Mouse (Mus musculus) heart, embryonic 12.5 days (tissue): ENCODE measurements around the gene Arl5a. TPM values are rescaled to one million over a fixed set of nuclear protein-coding genes. Genes with fewer than 3 reads are reported as not detected.

Experiments
- ATAC-seq: fragments of 200-750 bp; cut with Nextera tagmentation; 2 replicates; pipeline ENCODE4 v1.8.0; 2017; ENCODE audit warnings: moderate TSS enrichment, moderate library complexity; ENCODE audit not compliant: insufficient number of reproducible peaks, low FRiP score
- H3K27ac ChIP-seq: fragments of 300-500 bp; sonication (generic); 2 replicates; pipeline ENCODE4 v1.5.1; 2016; ENCODE audit warnings: mild to moderate bottlenecking, moderate library complexity; ENCODE audit not compliant: poor library complexity, severe bottlenecking
- H3K27me3 ChIP-seq: fragments of 300-500 bp; sonication (generic); replicated peaks from 2 replicates; pipeline ENCODE4 v1.6.1; 2016; ENCODE audit warnings: mild to moderate bottlenecking, moderate library complexity
- H3K36me3 ChIP-seq: fragments of 300-500 bp; sonication (generic); 2 replicates; pipeline ENCODE4 v1.6.1; 2016; ENCODE audit warnings: mild to moderate bottlenecking, moderate library complexity
- H3K4me1 ChIP-seq: fragments of 300-500 bp; sonication (generic); replicated peaks from 2 replicates; pipeline ENCODE4 v1.6.1; 2016; ENCODE audit warnings: mild to moderate bottlenecking
- H3K4me2 ChIP-seq: fragments of 300-500 bp; sonication (generic); 2 replicates; pipeline ENCODE4 v1.6.1; 2016; ENCODE audit warnings: mild to moderate bottlenecking, moderate library complexity
- H3K4me3 ChIP-seq: fragments of 300-500 bp; sonication (generic); 2 replicates; pipeline ENCODE4 v1.5.1; 2016; ENCODE audit warnings: mild to moderate bottlenecking
- H3K9ac ChIP-seq: fragments of 300-500 bp; sonication (generic); 2 replicates; pipeline ENCODE4 v1.6.1; 2016; ENCODE audit warnings: mild to moderate bottlenecking, moderate library complexity
- H3K9me3 ChIP-seq: fragments of 300-500 bp; sonication (generic); replicated peaks from 2 replicates; pipeline ENCODE4 v1.6.1; 2016; ENCODE audit warnings: mild to moderate bottlenecking, moderate library complexity
- WGBS: fragments of 180-500 bp; shearing (Covaris S2); methylation state at CpG from one replicate; pipeline ENCODE4 v1.1.7; 2016; 5-methylcytosine and 5-hydroxymethylcytosine counted together
- polyA plus RNA-seq: library from polyadenylated mRNA; unstranded; fragments of >200 nt; fragmentation: Nextera tagmentation; extraction: Ambion mirVana; gene quantifications from 2 replicates; pipeline ENCODE4 v1.2.1, GENCODE M21; 2016

The Arl5a gene
- polyA plus RNA-seq, 1 experiment from 2014 or later, result 86.4 TPM

GRCm38 (mm10) chr2:52421197-52421596 is 3.5 kb downstream of the Arl5a start:
- Histone ChIP-seq H3K27ac (peak overlapping the region; percentile 52), H3K4me2 (peak overlapping the region; percentile 86), H3K4me3 (no peak overlapping the region), H3K4me1 (peaks cover 44% of the 10 kb centered on the region), H3K36me3 (peaks cover 6% of the 10 kb centered on the region), H3K9ac (peak overlapping the region; percentile 44), H3K9me3 (no peaks in the 10 kb centered on the region), H3K27me3 (no peaks in the 10 kb centered on the region)
- no peak for ATAC-seq
- 29% methylated on average over 6 of the region's 6 CpGs for WGBS

GRCm38 (mm10) chr2:52420001-52420710 is 4.5 kb downstream of the Arl5a start:
- Histone ChIP-seq H3K9me3 (peaks cover 3% of the 10 kb centered on the region; the same call in 1 of the 2 replicates), H3K4me3 (no peak overlapping the region), H3K4me2 (no peak overlapping the region), H3K4me1 (peaks cover 42% of the 10 kb centered on the region), H3K27me3 (no peaks in the 10 kb centered on the region), H3K9ac (no peak overlapping the region), H3K27ac (peak overlapping the region; percentile 21; the same call in 1 of the 2 replicates), H3K36me3 (peaks cover 16% of the 10 kb centered on the region)
- 78% methylated on average over 7 of the region's 7 CpGs for WGBS
- no peak for ATAC-seq

DNA sequence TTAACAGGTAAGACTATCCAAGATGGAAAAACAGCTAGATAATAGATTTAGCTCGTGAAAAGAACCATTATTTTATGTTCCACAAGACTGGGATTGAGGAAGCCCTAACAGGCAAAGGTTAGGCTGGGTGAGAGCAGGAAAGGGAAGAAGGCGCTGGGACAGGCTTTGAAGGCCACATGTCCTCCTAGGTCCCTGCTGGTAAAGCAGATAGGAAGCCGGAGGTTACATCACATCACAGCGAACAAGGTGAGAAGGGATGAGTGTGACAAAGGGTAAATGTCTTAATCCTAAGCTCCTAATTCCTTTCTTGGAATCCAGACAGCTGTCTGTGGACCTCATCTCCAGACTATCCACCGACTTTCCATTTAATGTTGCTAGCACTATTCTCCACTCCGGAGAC is 5.4 kb downstream of the Arl5a start:
- no peaks in the 10 kb centered on the region for H3K27me3 ChIP-seq
- 48% methylated on average over 6 of the region's 6 CpGs for WGBS

GRCm38 (mm10) chr2:52412524-52413037 is 12.1 kb downstream of the Arl5a start:
- Histone ChIP-seq H3K4me3 (no peak overlapping the region), H3K4me2 (no peak overlapping the region), H3K36me3 (peaks cover 70% of the 10 kb centered on the region), H3K27me3 (no peaks in the 10 kb centered on the region), H3K9ac (no peak overlapping the region), H3K9me3 (peaks cover 19% of the 10 kb centered on the region), H3K27ac (no peak overlapping the region), H3K4me1 (no peaks in the 10 kb centered on the region)
- 94% methylated on average over 5 of the region's 5 CpGs for WGBS
- no peak for ATAC-seq

More for the DNA sequence above, 5.4 kb downstream of the Arl5a start:
- ATAC-seq, result no peak
- no peak overlapping the region for H3K9ac ChIP-seq
- H3K9me3 ChIP-seq, result peaks cover 3% of the 10 kb centered on the region; the same call in 1 of the 2 replicates
- peaks cover 19% of the 10 kb centered on the region for H3K36me3 ChIP-seq
- H3K4me2 ChIP-seq, result no peak overlapping the region
- peaks cover 42% of the 10 kb centered on the region for H3K4me1 ChIP-seq
- H3K27ac ChIP-seq, result no peak overlapping the region
- H3K4me3 ChIP-seq, result no peak overlapping the region

DNA sequence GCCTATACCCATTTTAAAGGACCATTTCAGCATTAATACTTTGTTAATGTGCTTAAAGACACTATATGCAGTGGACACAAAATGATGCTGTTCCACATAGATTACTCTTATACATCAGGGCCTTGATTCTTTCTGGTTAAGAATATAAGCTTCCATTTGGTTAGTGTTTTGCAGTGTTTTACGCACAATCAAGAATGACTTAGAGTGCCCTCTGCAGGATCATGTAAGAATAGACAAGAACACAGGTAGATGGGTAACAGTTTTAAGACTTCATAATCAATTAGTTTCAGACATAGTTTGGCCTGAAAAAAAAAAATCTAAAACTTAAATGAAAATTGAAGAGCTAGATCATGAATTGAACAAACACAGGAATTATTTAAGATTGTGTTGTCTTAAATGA is 18.2 kb downstream of the Arl5a start:
- H3K9ac ChIP-seq, result no peak overlapping the region
- no peaks in the 10 kb centered on the region for H3K27me3 ChIP-seq
- H3K4me3 ChIP-seq, result no peak overlapping the region
- H3K4me1 ChIP-seq, result no peaks in the 10 kb centered on the region
- peaks cover 16% of the 10 kb centered on the region for H3K9me3 ChIP-seq
- H3K27ac ChIP-seq, result no peak overlapping the region
- no peak for ATAC-seq
- peaks cover 77% of the 10 kb centered on the region for H3K36me3 ChIP-seq
- no peak overlapping the region for H3K4me2 ChIP-seq
- WGBS, result 90% methylated on average over 1 of the region's 1 CpGs

- Histone ChIP-seq H3K36me3 (peaks cover 69% of the 10 kb centered on the region), H3K9ac (no peak overlapping the region), H3K27me3 (no peaks in the 10 kb centered on the region), H3K27ac (no peak overlapping the region), H3K4me1 (no peaks in the 10 kb centered on the region), H3K4me3 (no peak overlapping the region), H3K9me3 (peaks cover 6% of the 10 kb centered on the region; the same call in 1 of the 2 replicates), H3K4me2 (no peak overlapping the region)
- no peak for ATAC-seq
- 92% methylated on average over 5 of the region's 5 CpGs for WGBS
Measured at GRCm38 (mm10) chr2:52405238-52405637, 19.5 kb downstream of the Arl5a start.

DNA sequence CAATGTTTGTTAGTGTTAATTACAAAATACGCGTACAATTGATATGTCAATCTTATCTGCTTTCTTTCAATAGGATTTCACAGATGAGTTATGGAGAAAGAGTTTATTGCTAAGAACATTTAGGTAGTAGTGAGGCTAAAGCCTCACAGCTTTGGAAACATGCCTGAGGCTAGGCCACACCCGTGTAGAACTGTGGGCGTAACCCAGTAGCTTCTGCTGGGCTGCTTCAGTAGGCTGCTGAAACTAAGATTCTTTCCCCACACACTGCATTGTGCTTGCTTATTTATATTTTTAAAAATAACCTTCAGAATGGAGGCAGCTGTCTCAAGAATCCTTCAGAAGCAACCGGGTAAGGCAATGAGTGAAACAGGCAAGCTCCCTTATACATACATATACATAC is 30.2 kb downstream of the Arl5a start:
- no peak overlapping the region for H3K27ac ChIP-seq
- WGBS, result 83% methylated on average over 5 of the region's 5 CpGs
- H3K9ac ChIP-seq, result no peak overlapping the region
- no peak for ATAC-seq
- H3K4me2 ChIP-seq, result no peak overlapping the region
- H3K27me3 ChIP-seq, result no peaks in the 10 kb centered on the region
- H3K36me3 ChIP-seq, result peaks cover 6% of the 10 kb centered on the region
- H3K9me3 ChIP-seq, result no peaks in the 10 kb centered on the region
- no peak overlapping the region for H3K4me3 ChIP-seq
- H3K4me1 ChIP-seq, result no peaks in the 10 kb centered on the region

DNA sequence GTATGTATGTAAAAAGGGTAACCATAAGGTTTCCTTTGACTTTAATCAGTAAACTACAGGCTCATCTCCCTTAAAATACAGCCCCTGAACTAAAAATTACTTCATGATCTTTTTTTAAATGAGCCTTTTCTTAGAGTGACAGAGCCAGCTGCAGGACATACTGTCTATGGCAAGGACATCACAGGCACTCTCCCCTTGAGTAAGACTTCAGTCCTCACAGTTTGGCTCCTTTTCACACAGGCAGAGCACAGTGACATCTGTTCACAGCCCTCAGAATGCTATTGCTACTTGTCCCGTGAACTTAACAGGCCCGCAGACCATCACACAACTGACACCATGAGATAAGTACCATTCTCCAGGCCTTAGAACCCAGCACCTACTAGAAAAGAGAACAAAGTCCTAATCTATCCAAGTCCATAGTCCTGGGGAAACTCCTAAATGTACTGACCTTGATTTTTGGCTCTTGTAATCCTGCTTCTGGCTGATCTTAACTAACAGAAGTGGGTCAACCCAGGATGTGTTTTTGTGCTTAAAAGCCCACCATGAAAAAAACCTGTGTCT is 34.2 kb downstream of the Arl5a start:
- H3K4me3 ChIP-seq, result no peak overlapping the region
- no peak overlapping the region for H3K9ac ChIP-seq
- H3K27me3 ChIP-seq, result no peaks in the 10 kb centered on the region
- 36% methylated on average over 2 of the region's 2 CpGs for WGBS
- peaks cover 15% of the 10 kb centered on the region for H3K4me1 ChIP-seq
- no peaks in the 10 kb centered on the region for H3K9me3 ChIP-seq
- H3K36me3 ChIP-seq, result no peaks in the 10 kb centered on the region
- no peak overlapping the region for H3K27ac ChIP-seq
- H3K4me2 ChIP-seq, result no peak overlapping the region
- no peak for ATAC-seq

DNA sequence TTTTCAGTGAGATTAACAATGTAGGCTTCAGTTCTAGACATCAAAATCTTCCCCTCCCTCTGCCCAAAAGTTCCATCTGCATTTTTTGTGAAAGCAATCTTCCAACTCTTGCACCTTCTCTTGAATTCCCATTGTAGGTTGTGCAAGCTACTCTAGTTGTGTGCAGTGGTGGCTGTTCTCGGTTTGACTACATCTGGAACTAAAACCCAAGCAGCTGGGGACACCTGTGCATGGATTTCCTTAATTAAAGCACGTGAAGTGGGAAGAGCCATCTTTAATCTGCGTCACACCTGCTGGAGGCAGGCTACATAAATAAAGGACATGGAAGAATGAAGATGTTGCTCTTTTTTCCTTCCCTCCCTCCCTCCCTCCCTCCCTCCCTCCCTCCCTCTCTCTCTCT is 34.7 kb downstream of the Arl5a start:
- peaks cover 16% of the 10 kb centered on the region for H3K4me1 ChIP-seq
- H3K27me3 ChIP-seq, result no peaks in the 10 kb centered on the region
- H3K4me2 ChIP-seq, result no peak overlapping the region
- H3K4me3 ChIP-seq, result no peak overlapping the region
- no peak overlapping the region for H3K27ac ChIP-seq
- H3K36me3 ChIP-seq, result no peaks in the 10 kb centered on the region
- WGBS, result 85% methylated on average over 3 of the region's 3 CpGs
- no peak for ATAC-seq
- no peaks in the 10 kb centered on the region for H3K9me3 ChIP-seq
- H3K9ac ChIP-seq, result no peak overlapping the region

- 46% methylated on average over 6 of the region's 6 CpGs for WGBS
- Histone ChIP-seq H3K4me3 (no peak overlapping the region), H3K9ac (no peak overlapping the region), H3K27me3 (no peaks in the 10 kb centered on the region), H3K4me1 (peaks cover 16% of the 10 kb centered on the region), H3K36me3 (no peaks in the 10 kb centered on the region), H3K9me3 (no peaks in the 10 kb centered on the region), H3K27ac (peak overlapping the region; percentile 41; the same call in 1 of the 2 replicates), H3K4me2 (no peak overlapping the region; the same call in 1 of the 2 replicates)
- ATAC-seq, result 0 out of 2 replicates have a peak, but pooled peaks have one; percentile 39
Measured at GRCm38 (mm10) chr2:52386451-52386850, 38.2 kb downstream of the Arl5a start.

DNA sequence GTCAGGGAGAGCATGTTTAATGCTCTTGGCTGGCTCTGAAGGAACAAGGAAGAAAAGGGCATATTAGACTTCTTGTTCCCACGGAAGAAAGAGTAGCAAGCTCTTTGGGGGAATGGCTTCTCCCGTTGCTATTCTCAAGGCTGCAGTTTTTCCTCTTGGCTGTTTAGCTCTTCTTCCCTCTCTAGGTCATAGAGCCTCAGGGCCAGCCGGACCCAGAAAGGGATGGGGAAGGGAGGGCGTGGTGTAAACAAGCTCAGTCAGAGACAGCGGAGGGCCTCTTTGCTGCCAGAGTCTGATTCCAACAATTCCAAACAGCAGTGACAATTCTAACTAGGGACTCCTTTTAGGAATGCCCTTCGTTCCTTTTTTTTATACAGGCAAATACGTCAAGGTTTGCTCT is 38.7 kb downstream of the Arl5a start:
- Histone ChIP-seq H3K9ac (no peak overlapping the region), H3K4me3 (no peak overlapping the region), H3K9me3 (no peaks in the 10 kb centered on the region), H3K27me3 (no peaks in the 10 kb centered on the region), H3K4me2 (peak overlapping the region; percentile 48), H3K4me1 (peaks cover 16% of the 10 kb centered on the region), H3K27ac (peak overlapping the region; percentile 41), H3K36me3 (no peaks in the 10 kb centered on the region)
- 39% methylated on average over 7 of the region's 7 CpGs for WGBS
- no peak for ATAC-seq
